Mouse (Mus musculus) spleen, adult 18-20 months (tissue): ENCODE results near the gene Tada1.

ENCODE experiments used
- DNase-seq, 2 experiments: peaks; one replicate each; pipeline ENCODE4 v3.0.0; 2022; ENCODE audit warnings: mixed read lengths in 2 of 2

Tada1 gene

DNA sequence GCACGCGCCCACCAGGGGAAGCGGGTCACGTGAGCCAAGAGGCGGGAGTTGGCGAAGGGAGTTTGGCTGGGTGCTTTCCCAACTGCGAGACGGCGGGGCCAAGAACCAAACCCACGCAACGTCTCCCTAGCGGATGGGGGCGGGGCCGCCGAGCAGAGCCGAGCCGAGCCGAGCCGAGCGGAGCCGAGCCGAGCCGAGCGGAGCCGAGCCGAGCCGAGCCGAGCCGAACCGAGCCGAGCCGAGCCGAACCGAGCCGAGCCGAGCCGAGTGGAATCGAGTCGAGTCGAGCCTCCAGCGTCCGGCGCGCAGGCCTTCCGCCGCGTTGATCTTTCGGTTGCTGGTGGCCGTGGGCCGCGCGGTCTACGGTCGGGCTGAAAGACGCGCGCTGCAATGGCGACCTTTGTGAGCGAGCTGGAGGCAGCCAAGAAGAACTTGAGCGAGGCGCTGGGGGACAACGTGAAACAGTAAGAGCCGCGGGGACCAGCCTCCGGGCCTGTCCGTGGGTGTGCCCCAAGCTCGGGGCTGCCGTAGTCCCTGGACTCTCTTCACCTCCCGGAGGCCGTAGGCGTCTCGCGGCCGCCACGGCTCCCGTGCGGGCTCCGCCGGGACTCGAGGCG is at the start of gene Tada1:
Gene Tada1, plus strand, starts transcription at position 85 of the 617 bp plus-strand sequence.
- DNase-seq, result peak; percentile 86 to 91

DNA sequence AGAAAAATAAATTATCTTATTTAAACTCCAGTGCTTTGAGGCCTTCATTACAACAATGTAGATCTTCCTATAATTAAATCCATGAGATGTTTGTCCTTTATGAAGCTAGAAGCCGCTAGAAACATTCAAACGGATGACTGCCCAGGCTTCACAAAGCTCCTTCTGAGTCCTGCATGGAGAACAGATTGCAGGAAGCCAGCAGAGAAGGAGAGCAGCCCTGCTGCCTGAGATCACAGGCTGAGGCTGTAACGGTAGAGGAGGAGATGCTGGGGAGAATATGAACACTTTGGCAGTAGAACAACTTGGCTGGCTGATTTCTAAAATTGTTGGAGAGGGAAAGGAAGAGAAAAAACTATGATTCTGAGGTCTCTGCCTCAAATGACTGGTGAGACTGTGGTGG is 48.1 kb upstream of the Tada1 start:
- no peak for DNase-seq

DNA sequence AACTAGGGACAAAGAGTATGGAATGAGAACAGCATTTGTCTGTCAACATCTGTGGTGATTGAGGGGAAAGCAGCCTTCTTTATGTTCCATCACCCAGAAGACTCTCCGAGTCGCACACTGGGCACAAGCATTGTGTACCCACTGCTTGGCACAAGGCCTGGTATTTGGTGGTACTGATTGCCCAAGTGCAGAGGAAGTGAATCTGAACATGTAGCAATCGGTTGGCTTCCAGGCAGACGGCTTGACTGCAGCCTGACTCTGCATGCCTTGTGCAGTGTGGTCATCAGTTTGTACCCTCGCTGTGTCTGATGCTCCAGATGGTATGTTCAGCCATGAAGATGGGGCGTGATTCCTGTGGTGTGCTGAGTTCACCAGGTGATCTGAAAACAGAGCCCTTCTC is 39.8 kb upstream of the Tada1 start:
- DNase-seq, result peak in 1 of 2 experiments; percentile 5

DNA sequence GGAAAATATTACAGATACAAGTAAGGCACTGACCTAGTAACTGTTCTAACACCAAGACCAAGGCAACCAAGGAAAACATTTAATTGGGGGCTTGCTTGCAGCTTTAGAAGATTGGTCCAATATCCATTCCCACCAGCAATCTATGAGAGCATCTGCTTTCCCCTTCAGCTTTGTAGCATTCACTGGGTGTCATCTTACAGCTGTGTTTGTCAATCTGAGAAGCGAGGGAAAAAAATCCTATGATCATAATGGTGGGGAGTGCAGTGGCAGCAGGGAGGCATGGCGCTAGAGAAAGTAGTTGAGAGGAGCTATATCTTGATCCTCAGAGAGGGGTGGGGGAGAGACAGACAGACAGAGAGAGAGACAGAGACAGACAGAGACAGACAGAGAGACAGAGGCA is 36.8 kb upstream of the Tada1 start:
- DNase-seq, result no peak

DNA sequence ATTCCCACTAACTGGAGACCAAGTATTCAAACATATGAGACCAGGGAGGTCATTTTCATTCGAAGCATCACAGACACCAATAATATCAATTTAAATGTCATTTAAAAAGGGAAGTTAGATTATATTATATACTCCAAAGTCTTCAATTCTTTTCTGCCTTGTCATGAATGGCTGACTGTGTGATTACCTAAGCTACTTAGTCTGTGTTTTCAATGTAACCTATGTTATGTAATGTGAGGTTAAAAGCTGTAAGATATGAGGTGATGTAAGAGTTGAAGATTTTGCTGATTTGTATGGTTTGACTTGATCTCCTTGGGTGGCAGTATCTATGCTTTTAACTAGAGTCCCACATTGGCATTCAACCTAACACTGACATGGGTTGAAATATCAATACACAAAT is 36.4 kb upstream of the Tada1 start:
- DNase-seq, result no peak

DNA sequence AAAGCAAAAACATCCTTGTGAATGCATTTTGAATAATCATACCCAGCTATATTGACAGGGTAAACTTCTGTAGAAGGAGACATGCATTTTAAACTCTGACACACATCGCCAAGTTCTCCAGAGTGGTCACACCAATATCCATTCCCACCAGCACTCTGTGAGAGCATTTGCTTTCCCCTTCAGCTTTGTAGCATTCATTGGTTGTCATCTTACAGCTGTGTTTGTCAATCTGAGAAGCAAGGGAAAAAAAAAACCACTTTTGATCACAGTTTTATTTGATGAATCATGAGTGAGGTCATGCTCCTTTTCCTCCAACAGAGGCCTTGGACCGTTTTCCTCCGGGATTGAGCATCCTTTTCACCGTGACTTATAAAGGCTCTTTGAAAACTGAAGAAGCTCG is 35.3 kb upstream of the Tada1 start:
- DNase-seq, result no peak

DNA sequence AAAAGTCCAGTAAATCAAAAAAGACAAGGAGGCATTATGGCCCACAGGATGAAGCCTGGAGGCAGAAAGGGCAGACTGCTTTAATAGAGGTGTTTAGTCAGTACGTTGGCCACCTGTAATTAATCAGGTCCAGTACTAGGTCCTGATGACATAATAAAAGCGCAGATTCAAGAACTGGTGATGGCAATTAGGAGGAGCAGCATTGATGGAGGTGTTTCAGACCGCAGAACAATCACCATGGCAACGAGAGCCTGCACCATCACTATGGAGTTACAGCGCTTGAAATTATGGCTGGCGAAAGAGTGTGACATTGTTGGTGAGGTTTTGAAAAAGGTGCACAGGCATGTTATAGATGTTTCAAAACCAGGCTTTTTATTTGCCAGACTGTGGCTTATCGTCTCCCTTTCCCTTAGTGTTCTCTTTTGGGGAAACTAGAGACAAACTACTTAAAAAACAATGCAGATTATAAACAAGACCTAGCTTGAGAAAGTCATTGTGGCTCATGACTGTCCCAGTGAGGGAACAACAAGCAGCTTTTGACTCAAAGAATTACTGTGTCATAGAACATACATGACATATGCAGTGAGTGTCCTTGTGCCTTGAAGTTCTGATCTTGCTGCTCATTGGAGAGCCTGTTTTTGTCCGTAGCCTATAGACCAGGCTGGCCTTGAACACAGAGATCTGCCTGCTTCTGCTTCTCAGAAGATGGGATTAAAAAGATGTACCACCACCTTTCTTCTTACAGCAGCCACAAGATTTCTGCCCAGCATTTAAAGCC is 34.4 kb upstream of the Tada1 start:
- no peak for DNase-seq

DNA sequence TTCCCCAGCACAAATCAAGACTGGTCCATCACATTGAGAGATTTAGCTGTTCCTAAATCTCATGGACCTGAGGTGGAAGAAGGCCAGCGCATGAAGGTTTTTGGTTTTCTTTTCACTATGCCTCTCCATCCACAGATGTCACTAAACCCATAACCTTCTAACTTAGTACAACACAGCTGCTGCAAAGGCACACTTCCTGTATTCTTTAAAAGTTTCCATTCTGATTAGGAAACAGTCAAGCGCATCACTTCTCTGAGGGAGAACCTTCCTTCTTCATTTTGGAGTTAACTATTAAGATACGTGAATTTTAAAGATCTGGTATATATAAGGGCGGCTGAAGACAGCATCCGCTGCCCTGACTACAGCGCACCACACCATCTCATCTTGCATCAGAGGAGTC is 33.3 kb upstream of the Tada1 start:
- DNase-seq, result no peak

DNA sequence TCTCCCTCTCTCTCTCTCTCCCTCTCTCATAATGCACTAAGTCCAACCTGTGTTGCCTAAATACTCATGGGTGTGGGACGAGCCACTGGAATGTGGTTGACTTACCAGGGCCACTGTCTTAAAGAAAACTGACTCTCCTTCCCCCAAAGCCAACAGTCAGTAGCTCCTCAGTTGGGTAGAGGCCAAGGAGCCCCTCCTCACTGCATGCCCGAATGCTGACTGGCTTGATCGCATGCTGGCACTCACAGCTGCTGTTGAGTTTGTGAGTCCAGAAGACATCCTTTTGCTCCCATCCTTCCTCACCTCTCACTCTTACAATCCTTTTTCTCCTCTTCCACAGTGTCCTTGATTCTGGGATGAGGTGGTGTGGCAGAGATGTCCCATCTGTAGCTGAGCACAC is 32.0 kb upstream of the Tada1 start:
- no peak for DNase-seq

DNA sequence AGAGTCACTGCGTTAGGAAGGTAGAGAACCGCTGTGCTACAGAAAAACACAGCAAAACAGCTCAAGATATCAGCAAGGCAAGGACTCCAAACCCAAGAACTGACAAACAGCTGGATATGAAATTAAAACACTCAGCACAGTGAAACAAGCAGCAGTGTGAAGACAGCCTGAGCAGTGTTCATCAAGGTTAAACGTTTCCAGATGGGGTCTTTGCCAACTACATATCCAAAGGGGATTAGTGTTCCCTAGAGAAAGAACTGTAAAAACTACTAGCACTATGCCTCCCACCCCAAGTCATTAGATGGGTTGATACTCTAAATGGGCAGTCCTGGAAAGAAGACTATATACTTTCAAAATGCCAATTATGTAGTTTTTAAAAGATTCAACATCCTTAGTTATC is 29.6 kb upstream of the Tada1 start:
- no peak for DNase-seq

DNA sequence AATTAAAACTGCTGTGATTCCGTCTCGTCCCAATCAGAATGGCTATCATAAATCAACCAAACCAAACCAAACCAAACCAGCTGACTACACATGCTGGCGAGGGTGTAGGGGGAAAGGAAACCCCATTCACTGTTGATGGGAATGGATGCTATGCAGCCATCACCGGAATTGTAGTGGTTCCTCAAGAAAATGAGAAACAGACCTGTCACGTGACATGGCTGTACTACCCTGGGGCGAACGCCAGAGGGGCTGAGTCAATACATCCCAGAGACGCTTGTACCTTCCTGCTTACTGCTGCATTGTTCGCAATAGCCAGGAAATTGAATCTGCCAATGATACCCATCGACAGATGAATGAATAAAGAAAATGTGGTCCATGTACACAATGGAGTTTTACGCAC is 29.1 kb upstream of the Tada1 start:
- no peak for DNase-seq

DNA sequence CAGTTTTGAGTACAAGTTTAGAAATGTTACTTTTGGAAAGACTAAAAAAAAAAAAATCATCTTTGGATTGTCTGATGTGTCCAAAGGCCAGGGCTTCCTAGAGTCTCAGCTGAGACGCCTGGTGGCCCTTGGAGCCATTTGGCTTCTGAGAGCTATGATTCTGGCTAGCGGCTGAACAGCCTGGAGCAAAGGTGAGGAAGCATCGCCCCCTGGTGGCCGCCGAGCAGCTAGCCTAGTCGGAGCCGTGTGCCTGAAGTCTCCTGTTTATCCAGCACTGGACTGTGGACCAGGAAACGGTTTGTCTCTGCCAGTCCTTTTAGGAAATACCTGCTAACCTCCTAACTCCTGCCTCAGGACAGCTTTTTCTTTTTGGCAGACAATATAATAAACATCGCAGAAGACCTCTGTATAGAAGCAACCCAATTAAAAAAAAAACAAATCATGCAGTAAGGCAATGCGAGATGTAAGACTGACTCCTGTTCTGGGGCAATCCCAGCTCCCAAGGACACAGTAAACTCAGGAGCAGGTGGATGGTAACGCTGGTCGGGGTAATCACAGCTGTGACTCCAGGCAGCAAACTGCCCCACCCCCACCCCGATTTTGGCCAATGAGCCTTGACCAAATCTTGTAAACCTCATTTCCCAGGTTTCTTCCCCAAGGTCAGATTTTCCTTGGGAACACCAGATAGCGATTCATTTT is 18.6 kb upstream of the Tada1 start:
- peak; percentile 58 to 85 for DNase-seq

DNA sequence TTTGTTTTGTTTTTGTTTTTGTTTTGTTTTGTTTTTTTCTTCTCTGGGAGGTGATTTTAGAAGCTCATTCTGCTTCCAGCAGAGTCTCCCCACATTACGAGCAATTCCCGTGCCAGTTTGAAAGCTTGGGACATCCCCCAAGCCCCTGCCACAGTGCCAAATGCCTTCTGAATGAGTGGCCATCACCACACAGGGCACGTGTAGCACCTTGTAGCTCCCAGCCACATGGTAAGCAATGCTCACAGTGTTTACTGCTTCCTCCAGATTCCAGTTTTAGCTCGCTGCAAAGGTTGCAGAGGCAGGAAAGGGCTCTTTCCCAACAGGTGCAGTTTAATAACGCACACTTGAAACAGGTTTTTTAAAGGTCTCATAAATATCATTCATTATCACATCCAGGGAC is 18.0 kb upstream of the Tada1 start:
- DNase-seq, result no peak

DNA sequence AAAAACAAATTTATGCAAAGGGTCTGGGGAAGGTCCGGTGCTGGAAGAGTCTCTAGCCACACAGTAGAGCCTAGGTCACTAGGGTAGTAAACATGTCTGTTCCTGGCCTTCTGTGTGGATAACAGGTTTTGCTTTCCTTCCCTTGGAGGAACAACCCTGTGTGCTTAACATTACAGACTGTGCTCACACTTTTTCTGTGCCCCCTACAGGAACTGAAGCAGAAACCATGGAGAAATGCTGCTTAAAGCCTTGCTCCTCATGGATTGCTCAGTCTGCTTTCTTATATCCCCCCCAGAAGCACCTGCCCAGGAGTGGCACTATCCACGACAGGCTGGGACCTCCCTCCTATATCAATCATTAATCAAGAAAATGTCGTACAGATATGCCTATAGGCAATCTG is 17.1 kb upstream of the Tada1 start:
- DNase-seq, result no peak

DNA sequence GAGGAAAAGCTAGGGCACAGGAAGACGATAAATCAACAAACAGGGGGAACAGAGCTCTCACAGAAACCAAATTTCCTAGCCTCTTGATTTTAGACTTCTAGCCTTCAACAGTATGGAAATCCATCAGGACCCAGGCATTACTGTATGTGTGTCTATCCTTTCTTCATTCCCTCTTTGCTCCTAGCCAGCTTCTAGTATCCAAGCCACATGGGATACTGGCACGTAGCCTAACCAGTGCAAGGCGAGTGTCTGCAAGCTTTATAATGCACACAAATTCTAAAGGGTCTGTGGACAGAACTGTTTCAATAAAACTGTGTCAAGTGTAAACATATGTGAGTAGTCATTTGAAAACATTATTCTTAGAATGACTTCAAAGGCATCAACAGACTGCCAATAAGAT is 16.2 kb upstream of the Tada1 start:
- no peak for DNase-seq

DNA sequence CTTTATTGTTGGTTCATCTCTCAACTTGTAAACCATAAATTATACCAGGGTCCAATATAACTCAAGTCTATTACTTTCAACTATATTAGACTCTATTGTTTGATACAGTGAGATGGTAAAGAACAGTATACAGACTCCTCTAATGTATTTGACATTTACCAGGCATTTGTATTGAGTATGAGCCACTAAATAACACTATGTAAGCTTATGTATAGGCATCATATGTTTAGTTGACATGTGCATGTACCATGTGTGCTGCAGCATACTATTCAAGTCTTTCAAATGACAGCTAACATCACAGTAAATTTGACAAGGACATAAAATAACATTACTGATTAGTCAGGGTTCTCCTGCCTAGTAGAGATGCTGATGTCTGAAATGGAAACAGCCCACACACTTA is 15.8 kb upstream of the Tada1 start:
- no peak for DNase-seq

DNA sequence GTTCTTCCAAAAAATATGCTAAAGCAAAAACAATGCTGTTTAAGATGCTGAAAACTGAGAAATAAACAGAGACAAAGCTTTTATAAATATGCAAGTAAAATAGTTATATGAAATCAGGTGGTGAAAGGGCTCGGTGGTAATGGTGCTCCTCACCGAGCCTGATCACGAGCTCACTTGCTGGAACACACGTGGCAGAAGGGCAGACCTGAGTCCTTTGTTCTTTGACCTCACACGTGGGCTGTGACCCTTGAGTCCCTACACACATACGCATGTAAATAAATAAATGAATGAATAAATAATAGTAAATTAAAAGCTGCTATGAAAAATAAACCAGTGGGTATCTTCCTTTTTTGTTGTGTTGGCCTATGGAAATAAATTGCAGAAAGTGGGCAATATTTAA is 1.7 kb upstream of the Tada1 start:
- no peak for DNase-seq

DNA sequence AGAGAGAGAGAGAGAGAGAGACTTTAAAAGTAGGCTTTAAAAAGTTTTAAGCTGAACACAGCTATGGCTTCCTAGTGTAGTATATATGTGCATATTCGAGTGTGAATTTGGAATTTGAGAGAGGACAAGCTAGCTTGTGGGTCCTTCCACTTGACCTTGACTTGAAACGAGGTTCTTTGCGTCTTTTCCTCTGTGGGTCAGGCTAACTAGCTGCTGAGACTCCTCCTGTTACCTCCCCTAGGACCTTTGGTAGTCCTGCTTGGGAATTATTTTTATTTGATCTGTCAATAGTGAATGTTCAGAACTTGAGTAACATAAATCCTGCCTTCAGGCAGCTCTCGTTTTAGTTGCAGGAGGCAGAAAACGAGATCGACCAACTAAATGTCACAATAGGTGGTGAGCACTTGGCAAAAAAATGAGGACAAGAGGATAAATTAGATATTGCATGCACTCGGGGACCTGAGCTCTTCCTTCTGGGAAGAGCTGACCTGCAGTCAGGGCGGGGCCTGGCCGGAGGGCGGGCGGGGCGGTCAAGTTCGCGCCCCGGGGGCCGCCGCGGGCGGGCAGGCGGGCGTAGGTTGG is 375 bp upstream of the Tada1 start:
- DNase-seq, result no peak

DNA sequence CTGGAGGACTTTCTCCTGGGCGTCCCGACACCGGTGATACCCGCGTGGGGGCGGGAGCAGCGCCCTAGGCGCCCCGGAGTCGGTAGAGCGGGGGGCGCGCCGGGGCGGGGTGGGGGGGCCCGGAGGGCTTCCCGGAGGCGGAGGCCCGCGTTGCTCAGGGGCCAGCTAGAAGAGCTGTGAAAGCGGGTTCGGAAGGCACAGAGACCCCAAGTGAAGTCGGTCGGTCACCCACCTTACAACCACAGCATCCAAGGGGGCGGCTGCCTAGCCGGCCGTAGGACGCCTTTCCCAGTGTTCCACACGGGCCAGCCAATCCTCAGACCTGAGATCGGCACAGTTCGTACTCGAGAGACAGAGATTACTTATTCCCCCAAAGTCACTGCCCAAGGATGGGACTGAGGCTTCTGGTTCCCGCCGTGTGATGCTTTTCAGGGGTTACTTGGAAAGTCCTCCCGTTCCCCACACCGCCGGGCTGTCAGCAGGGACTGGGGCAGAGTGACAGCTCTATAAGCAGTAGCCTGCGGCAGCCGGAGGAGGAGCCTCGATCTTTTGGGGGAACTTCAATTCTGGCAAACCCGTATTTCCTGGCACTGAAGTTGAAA is 834 bp downstream of the Tada1 start:
- peak; percentile 59 to 70 for DNase-seq

DNA sequence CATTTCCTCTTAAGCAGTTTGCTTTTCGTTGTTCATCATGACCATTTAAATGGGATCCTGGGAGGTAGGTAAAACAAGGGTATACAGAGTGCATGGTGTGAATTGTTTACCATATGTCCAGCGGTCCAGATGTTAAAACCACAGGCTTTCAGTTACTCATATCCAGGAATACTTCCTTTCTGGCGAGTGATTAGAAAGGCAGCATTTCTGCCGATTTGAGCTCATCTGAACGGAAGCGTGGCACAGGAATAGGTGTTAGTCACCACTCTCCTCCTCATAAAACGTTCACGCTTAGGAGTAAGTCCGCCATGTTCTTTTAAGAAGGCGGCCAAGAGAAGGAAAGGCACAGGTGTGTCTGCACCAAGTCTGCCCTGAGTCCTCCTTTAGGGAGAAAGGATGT is 2.4 kb downstream of the Tada1 start:
- DNase-seq, result no peak

DNA sequence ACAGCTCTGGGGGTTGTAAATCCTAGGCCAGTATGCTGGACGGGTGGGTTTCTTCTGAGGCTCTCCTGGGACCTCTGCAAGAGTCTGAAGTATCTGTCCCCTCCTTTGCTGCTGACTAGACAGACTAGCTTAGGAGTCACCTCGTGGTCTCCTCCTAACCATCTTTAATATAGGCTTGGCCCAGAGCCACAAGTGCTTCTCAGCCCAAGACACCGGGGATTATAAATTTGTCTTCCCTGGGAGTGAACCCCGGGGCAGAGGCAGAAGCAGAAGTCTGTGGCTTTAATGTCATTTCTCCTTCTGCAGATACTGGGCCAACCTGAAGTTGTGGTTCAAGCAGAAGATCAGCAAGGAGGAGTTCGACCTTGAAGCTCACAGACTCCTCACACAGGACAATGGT is 2.9 kb downstream of the Tada1 start:
- no peak for DNase-seq

DNA sequence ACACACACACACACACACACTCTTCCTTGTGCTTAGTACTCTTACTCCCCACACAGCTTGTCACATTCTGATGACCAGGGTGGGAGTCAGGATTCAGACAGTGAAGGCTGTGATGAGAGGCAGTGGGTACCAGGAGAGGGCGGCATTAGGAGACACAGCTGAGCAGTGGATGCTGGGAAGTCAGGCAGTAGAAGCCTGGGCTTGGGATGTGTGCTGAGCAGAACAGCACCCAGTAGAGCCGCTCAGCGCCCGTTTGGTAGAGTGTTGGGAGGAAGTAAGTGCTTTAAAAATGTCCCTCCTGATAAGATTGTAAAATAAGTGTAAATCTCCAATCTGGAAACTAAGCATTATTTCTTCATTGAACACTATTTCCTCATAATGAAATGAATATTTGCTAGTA is 3.7 kb downstream of the Tada1 start:
- DNase-seq, result no peak

DNA sequence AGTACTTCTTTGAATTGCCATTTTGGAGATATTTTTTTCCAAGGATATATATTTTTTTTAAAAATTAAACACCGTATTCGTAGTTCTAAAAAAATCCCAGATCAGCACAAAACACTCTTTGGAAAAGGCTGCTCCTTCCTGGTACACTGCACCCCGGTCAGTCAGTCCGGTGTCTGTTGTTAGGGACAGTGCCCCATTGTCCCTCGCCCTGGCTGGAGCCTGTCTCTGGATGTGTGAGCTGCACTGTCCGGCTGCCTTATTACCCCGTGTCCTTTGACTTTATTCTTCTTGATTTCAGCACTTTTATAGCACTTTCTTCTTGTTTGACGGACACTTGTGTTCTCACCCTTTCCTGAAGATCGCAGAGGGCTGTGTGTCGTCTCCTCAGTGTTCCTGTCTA is 5.7 kb downstream of the Tada1 start:
- no peak for DNase-seq

DNA sequence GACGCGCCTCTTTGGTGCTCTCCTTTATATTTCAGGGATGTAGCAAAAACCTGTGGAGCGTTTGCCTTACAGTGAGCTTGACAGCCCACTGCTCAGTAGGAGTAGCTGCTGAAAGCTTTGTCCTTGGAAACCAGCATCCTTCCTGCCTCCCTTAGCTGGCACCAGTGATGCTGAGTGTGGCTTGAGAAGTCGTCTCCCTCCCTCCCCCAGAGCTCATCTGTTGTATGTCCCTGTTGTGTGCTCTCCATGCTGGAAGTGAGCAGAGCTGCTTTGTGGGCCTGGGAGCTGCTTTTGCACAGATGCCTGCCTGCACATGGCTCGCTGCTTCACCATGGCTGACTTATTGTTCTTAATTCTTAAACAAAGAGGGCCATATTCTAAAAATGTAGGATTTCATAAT is 6.5 kb downstream of the Tada1 start:
- DNase-seq, result no peak
